Mouse (Mus musculus) spleen, adult 2 months (tissue): Measurements from ENCODE around the gene Dnah6.

Source experiments
- CTCF ChIP-seq: fragments of 200-500 bp; IDR thresholded peaks from 2 replicates; pipeline ENCODE4 v1.5.1; 2011; ENCODE audit warnings: mild to moderate bottlenecking, inconsistent platforms; ENCODE audit not compliant: insufficient read depth, insufficient read length, insufficient replicate concordance; ENCODE audit errors: extremely low read depth
- POLR2A ChIP-seq: fragments of 200-500 bp; IDR thresholded peaks from 2 replicates; pipeline ENCODE4 v1.6.1; 2011; ENCODE audit warnings: low read depth, low read length, inconsistent platforms

- no peak for TF ChIP-seq CTCF
- no peak for TF ChIP-seq POLR2A
Measured at GRCm38 (mm10) chr6:73167230-73167629, 54.2 kb downstream of the Dnah6 start.
